Mouse (Mus musculus): ENCODE results near the gene Tom1l1. TPM values are rescaled to one million over a fixed set of nuclear protein-coding genes. Genes with fewer than 3 reads are reported as not detected.
A peak's percentile ranks its signal among the peaks of the same experiment; 100 is the strongest.

Gene Tom1l1
- polyA plus RNA-seq, 1 experiment from 2014 or later, result 11.4 TPM

DNA sequence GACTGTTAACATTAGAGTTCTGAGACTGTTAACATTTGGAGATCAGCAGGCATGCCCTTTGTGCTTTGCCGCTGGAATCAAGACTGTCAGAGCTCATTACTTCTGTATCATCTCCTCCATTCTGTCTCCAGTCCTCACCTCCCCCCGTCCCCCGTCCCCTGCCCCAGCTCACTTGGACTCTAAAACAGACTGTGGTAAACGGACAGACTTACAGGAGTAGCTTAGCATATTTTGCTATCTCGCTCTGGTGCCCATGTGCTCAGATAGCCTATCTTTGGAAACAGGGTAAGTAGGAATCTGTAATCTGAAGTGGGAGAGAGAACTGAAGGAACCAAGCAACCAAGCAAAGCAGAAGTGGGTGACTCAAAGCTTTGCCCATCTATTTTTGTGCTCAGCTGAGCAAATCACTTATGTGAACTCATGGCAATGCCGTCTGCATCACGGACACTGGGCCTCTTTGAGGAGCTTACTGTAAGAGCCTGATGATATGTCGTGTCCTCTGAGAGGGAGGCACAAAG lies 10.3 kb downstream of the Tom1l1 start:
- no peak overlapping the region for H3K4me2 ChIP-seq (ENCODE audit: low read length)
- ATAC-seq, result no peak
- H3K9me3 ChIP-seq (ENCODE audit: control insufficient read depth, low read length), result no peaks in the 10 kb centered on the region
- H3K4me3 ChIP-seq (replicated peaks; ENCODE audit: low read length), result no peak overlapping the region
- H3K4me1 ChIP-seq (replicated peaks; ENCODE audit: control insufficient read depth, insufficient read depth, low read length), result no peaks in the 10 kb centered on the region
- H3K27me3 ChIP-seq (replicated peaks; ENCODE audit: control insufficient read depth, insufficient read depth, low read length), result no peaks in the 10 kb centered on the region
- H3K36me3 ChIP-seq (ENCODE audit: control insufficient read depth, insufficient read depth), result no peaks in the 10 kb centered on the region
- H3K9ac ChIP-seq (replicated peaks; ENCODE audit: low read depth, low read length), result no peak overlapping the region
- 63% methylated on average over 8 of the region's 8 CpGs for WGBS
- no peak overlapping the region for H3K27ac ChIP-seq (ENCODE audit: low read length)

DNA sequence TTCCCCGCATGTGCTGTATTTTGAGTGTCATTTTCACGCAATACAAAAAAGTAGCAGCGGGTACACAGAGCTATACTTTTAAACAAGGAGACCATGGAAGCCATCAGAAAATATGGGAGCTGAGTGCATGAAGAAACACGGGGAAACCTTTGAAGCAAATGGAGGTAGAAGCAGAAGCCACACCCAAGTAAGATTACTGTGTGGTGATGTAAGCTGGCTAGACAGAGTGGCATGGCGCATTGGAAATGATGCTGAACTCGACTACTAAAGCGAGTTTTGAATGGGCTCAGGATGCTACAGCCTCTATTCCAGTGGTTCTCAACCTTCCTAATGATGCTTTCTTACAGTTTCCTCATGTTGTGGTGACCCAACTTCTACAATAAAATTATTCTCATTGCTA lies 11.1 kb downstream of the Tom1l1 start:
- WGBS, result 89% methylated on average over 7 of the region's 7 CpGs
- H3K4me3 ChIP-seq (replicated peaks; ENCODE audit: low read length), result no peak overlapping the region

DNA sequence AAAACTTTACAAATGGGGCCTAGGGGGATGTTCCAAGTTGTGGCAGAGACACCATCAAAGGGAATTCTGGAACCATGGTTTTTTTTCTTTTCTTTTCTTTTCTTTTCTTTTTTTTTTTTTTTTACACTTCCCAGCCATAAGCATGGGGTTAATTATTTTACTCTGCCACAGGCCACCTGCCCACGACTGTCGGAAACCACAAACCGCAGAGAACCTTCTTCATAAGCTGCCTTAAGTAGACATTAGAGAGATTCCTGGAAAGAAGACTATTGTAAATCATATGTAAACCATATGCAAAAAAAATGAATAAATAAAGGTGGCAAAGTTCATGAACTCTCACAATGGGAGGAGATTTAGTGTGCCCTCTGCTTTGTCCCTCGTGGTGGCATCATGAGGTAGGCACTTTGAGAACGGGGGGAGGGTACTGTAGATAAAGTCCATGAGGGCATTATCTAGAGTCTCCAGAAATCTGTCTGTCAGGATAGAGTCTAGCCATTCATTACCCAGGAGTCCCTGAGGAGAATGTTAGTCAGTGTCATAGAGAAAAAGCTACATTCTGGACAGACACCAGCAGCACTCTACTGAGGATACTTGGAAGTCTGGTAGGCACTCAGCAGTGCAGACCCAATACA lies 12.6 kb downstream of the Tom1l1 start:
- Histone ChIP-seq H3K27me3 (replicated peaks; ENCODE audit: control insufficient read depth, insufficient read depth, low read length) (no peaks in the 10 kb centered on the region), H3K4me2 (ENCODE audit: low read length) (no peak overlapping the region), H3K9ac (replicated peaks; ENCODE audit: low read depth, low read length) (no peak overlapping the region), H3K27ac (ENCODE audit: low read length) (no peak overlapping the region), H3K36me3 (ENCODE audit: control insufficient read depth, insufficient read depth) (no peaks in the 10 kb centered on the region), H3K4me1 (replicated peaks; ENCODE audit: control insufficient read depth, insufficient read depth, low read length) (no peaks in the 10 kb centered on the region), H3K4me3 (replicated peaks; ENCODE audit: low read length) (no peak overlapping the region), H3K9me3 (ENCODE audit: control insufficient read depth, low read length) (no peaks in the 10 kb centered on the region)
- WGBS, result 86% methylated on average over 5 of the region's 5 CpGs
- no peak for ATAC-seq

More for the DNA sequence above, 11.1 kb downstream of the Tom1l1 start:
- Histone ChIP-seq H3K4me1 (replicated peaks; ENCODE audit: control insufficient read depth, insufficient read depth, low read length) (no peaks in the 10 kb centered on the region), H3K27me3 (replicated peaks; ENCODE audit: control insufficient read depth, insufficient read depth, low read length) (no peaks in the 10 kb centered on the region), H3K27ac (ENCODE audit: low read length) (no peak overlapping the region), H3K4me2 (ENCODE audit: low read length) (no peak overlapping the region), H3K9ac (replicated peaks; ENCODE audit: low read depth, low read length) (no peak overlapping the region), H3K36me3 (ENCODE audit: control insufficient read depth, insufficient read depth) (no peaks in the 10 kb centered on the region), H3K9me3 (ENCODE audit: control insufficient read depth, low read length) (no peaks in the 10 kb centered on the region)
- ATAC-seq, result no peak

DNA sequence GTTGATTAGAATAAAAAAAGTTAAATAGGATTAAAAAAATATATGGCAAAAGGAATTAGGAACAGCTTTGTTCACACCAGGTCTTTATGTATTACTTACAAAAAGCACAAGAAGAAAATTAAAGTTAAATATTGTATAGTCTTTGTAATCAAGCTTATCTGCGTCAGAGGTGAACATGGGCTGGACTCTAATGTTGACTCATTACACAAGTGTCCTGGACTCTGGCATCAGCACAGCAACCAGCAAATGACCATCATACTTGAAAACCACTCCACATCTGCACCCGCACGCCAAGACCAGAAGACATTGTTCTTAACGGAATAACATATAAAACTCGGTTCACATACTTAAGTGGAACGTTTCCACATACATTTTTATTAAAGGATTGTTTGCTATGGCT lies 20.8 kb downstream of the Tom1l1 start:
- H3K27ac ChIP-seq (ENCODE audit: low read length), result no peak overlapping the region
- no peaks in the 10 kb centered on the region for H3K9me3 ChIP-seq (ENCODE audit: control insufficient read depth, low read length)
- ATAC-seq, result no peak
- no peak overlapping the region for H3K4me2 ChIP-seq (ENCODE audit: low read length)
- peaks cover 16% of the 10 kb centered on the region for H3K4me1 ChIP-seq (replicated peaks; ENCODE audit: control insufficient read depth, insufficient read depth, low read length)
- no peak overlapping the region for H3K9ac ChIP-seq (replicated peaks; ENCODE audit: low read depth, low read length)
- H3K36me3 ChIP-seq (ENCODE audit: control insufficient read depth, insufficient read depth), result no peaks in the 10 kb centered on the region; the same call in 1 of the 2 replicates
- WGBS, result 95% methylated on average over 6 of the region's 6 CpGs
- no peaks in the 10 kb centered on the region for H3K27me3 ChIP-seq (replicated peaks; ENCODE audit: control insufficient read depth, insufficient read depth, low read length)
- H3K4me3 ChIP-seq (replicated peaks; ENCODE audit: low read length), result no peak overlapping the region

DNA sequence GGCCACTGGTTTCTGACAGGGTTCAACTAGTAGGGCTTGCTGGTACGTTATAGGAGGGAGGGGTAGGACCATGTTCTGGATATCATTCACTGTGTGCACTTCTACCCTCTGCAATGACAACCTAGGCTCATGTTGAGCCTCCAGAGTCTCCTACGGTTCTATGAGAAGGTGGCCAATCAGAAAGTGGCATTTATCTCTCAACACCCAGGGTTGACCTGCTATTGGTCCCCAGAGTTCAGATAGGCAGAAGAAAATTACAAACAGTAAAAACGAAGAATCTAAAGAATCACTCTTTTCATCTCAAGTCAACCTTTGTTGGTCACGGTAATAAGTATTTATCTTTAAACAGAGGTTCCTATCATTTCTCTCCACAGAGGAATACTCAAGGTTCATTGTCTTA lies 21.2 kb downstream of the Tom1l1 start:
- no peaks in the 10 kb centered on the region; the same call in 1 of the 2 replicates for H3K36me3 ChIP-seq (ENCODE audit: control insufficient read depth, insufficient read depth)
- ATAC-seq, result no peak
- H3K9ac ChIP-seq (replicated peaks; ENCODE audit: low read depth, low read length), result no peak overlapping the region
- no peak overlapping the region for H3K4me2 ChIP-seq (ENCODE audit: low read length)
- H3K27ac ChIP-seq (ENCODE audit: low read length), result no peak overlapping the region
- no peaks in the 10 kb centered on the region for H3K27me3 ChIP-seq (replicated peaks; ENCODE audit: control insufficient read depth, insufficient read depth, low read length)
- peaks cover 16% of the 10 kb centered on the region for H3K4me1 ChIP-seq (replicated peaks; ENCODE audit: control insufficient read depth, insufficient read depth, low read length)
- H3K9me3 ChIP-seq (ENCODE audit: control insufficient read depth, low read length), result no peaks in the 10 kb centered on the region
- no peak overlapping the region for H3K4me3 ChIP-seq (replicated peaks; ENCODE audit: low read length)
- 94% methylated on average over 4 of the region's 4 CpGs for WGBS

GRCm38 (mm10) chr11:90666144-90666757 lies 21.9 kb downstream of the Tom1l1 start:
- Histone ChIP-seq H3K4me3 (replicated peaks; ENCODE audit: low read length) (no peak overlapping the region), H3K27ac (ENCODE audit: low read length) (no peak overlapping the region), H3K4me2 (ENCODE audit: low read length) (no peak overlapping the region), H3K27me3 (replicated peaks; ENCODE audit: control insufficient read depth, insufficient read depth, low read length) (no peaks in the 10 kb centered on the region), H3K9ac (replicated peaks; ENCODE audit: low read depth, low read length) (no peak overlapping the region), H3K4me1 (replicated peaks; ENCODE audit: control insufficient read depth, insufficient read depth, low read length) (peaks cover 16% of the 10 kb centered on the region), H3K36me3 (ENCODE audit: control insufficient read depth, insufficient read depth) (no peaks in the 10 kb centered on the region; the same call in 1 of the 2 replicates), H3K9me3 (ENCODE audit: control insufficient read depth, low read length) (no peaks in the 10 kb centered on the region)
- 63% methylated on average over 3 of the region's 3 CpGs for whole genome bisulfite sequencing
- ATAC-seq, result no peak

GRCm38 (mm10) chr11:90665161-90665560 lies 23.0 kb downstream of the Tom1l1 start:
- peak; percentile 79 for ATAC-seq

DNA sequence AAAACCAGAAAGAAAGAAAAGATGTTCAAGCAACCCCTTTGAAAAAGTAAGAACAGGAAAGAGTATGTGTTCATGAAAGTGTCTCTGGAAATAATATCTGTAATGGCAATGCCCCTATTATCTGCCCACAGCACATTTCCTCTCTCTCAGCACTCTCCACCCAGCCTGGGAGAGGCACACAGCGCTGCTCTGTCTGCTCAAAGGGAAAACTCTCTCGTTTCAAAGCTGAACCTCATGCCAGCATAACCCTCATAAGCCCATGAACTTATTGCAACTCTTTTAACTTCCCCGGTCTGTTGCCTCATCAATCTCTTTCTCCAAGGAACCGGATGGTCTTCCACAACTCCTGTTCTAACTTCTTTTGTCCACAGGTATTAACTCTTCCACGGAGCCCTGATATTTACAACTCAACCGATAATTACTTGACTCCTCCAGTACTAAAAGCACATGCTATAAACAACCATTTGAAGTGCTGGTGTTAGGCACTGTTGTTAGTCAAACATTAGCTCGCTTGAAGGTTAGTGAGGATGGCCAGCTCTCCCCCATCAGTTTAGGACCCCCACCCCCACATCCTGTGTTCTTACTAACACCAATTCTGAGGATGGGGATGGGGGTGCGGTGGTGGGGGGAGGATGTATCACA lies 23.7 kb downstream of the Tom1l1 start:
- no peak for ATAC-seq
- whole genome bisulfite sequencing, result 24% methylated on average over 8 of the region's 8 CpGs
- no peak overlapping the region for H3K27ac ChIP-seq (ENCODE audit: low read length)
- H3K27me3 ChIP-seq (replicated peaks; ENCODE audit: control insufficient read depth, insufficient read depth, low read length), result no peaks in the 10 kb centered on the region
- no peaks in the 10 kb centered on the region for H3K9me3 ChIP-seq (ENCODE audit: control insufficient read depth, low read length)
- H3K4me2 ChIP-seq (ENCODE audit: low read length), result no peak overlapping the region
- no peak overlapping the region for H3K4me3 ChIP-seq (replicated peaks; ENCODE audit: low read length)
- H3K36me3 ChIP-seq (ENCODE audit: control insufficient read depth, insufficient read depth), result no peaks in the 10 kb centered on the region
- no peak overlapping the region for H3K9ac ChIP-seq (replicated peaks; ENCODE audit: low read depth, low read length)
- H3K4me1 ChIP-seq (replicated peaks; ENCODE audit: control insufficient read depth, insufficient read depth, low read length), result peaks cover 16% of the 10 kb centered on the region

More at GRCm38 (mm10) chr11:90665161-90665560, 23.0 kb downstream of the Tom1l1 start:
- no peaks in the 10 kb centered on the region for H3K9me3 ChIP-seq (ENCODE audit: control insufficient read depth, low read length)
- H3K4me2 ChIP-seq (ENCODE audit: low read length), result no peak overlapping the region
- no peak overlapping the region for H3K9ac ChIP-seq (replicated peaks; ENCODE audit: low read depth, low read length)
- H3K4me3 ChIP-seq (replicated peaks; ENCODE audit: low read length), result no peak overlapping the region
- no peaks in the 10 kb centered on the region for H3K27me3 ChIP-seq (replicated peaks; ENCODE audit: control insufficient read depth, insufficient read depth, low read length)
- 7% methylated on average over 6 of the region's 6 CpGs for WGBS
- no peak overlapping the region for H3K27ac ChIP-seq (ENCODE audit: low read length)
- peaks cover 16% of the 10 kb centered on the region for H3K4me1 ChIP-seq (replicated peaks; ENCODE audit: control insufficient read depth, insufficient read depth, low read length)
- no peaks in the 10 kb centered on the region; the same call in 1 of the 2 replicates for H3K36me3 ChIP-seq (ENCODE audit: control insufficient read depth, insufficient read depth)

DNA sequence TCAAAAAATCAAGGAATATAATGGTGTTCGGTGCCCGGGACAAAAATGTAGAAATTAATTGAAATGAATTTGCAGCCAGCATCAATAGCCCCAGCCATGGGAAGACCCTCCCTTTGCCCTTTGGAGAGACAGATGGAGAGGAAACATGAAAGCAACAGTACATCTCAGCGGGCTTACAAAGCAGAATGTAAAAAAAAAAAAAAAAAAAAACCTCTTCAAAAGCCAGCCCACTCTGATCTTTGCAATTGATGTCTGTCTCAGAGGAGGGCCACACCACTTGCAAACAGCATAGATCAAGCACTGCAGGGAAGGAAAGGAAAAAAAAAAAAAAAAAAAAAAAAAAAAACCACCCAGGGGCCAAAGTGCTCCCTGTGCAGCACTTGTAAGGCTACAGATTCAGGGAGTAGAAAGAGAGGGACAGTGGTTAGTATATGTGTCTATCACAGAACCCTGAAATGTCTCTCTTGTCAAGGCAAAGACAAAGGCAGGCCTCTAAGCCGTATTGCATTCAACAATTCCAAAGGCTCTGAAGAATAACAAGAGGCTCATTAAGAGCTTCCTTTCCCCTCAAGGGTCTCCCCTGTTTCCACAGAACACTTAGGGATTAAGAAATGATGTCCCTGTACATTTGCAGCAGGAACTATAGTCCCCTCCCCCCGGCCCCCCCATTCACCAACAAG lies 24.4 kb downstream of the Tom1l1 start:
- no peak; the same call in 1 of the 2 replicates for ATAC-seq
- Histone ChIP-seq H3K9ac (replicated peaks; ENCODE audit: low read depth, low read length) (no peak overlapping the region), H3K4me2 (ENCODE audit: low read length) (no peak overlapping the region), H3K4me3 (replicated peaks; ENCODE audit: low read length) (no peak overlapping the region), H3K4me1 (replicated peaks; ENCODE audit: control insufficient read depth, insufficient read depth, low read length) (peaks cover 16% of the 10 kb centered on the region), H3K9me3 (ENCODE audit: control insufficient read depth, low read length) (no peaks in the 10 kb centered on the region), H3K27ac (ENCODE audit: low read length) (no peak overlapping the region), H3K36me3 (ENCODE audit: control insufficient read depth, insufficient read depth) (no peaks in the 10 kb centered on the region), H3K27me3 (replicated peaks; ENCODE audit: control insufficient read depth, insufficient read depth, low read length) (no peaks in the 10 kb centered on the region)
- WGBS, result 6% methylated on average over 5 of the region's 5 CpGs

All from forebrain, embryonic 16.5 days (tissue).